Mouse (Mus musculus) stomach, postnatal 0 days (tissue): ENCODE measurements around the gene Spp1. TPM values are rescaled to one million over a fixed set of nuclear protein-coding genes. Genes with fewer than 3 reads are reported as not detected.

ENCODE experiments used
- ATAC-seq: fragments of 200-750 bp; cut with Nextera tagmentation; 2 replicates; pipeline ENCODE4 v1.8.0; 2017; ENCODE audit not compliant: low FRiP score, low TSS enrichment
- DNase-seq: peaks from one replicate; pipeline ENCODE4 v3.0.0-alpha.2; 2016; ENCODE audit warnings: low spot score
- H3K27ac ChIP-seq: fragments of 300-500 bp; sonication (generic); replicated peaks from 2 replicates; pipeline ENCODE4 v1.5.1; 2014; ENCODE audit warnings: mild to moderate bottlenecking, control low read depth
- H3K27me3 ChIP-seq: fragments of 300-500 bp; sonication (generic); 2 replicates; pipeline ENCODE4 v1.6.1; 2014; ENCODE audit warnings: low read length; ENCODE audit not compliant: control insufficient read depth, insufficient read depth
- H3K36me3 ChIP-seq: fragments of 300-500 bp; sonication (generic); 2 replicates; pipeline ENCODE4 v1.6.1; 2014; ENCODE audit warnings: low read length, mixed read lengths; ENCODE audit not compliant: control insufficient read depth, insufficient read depth
- H3K4me1 ChIP-seq: fragments of 300-500 bp; sonication (generic); replicated peaks from 2 replicates; pipeline ENCODE4 v1.6.1; 2014; ENCODE audit warnings: antibody characterized with exemption; ENCODE audit not compliant: control insufficient read depth, insufficient read depth
- H3K4me2 ChIP-seq: fragments of 300-500 bp; sonication (generic); replicated peaks from 2 replicates; pipeline ENCODE4 v1.6.1; 2014; ENCODE audit warnings: low read depth, mild to moderate bottlenecking, control low read depth, moderate library complexity
- H3K4me3 ChIP-seq: fragments of 300-500 bp; sonication (generic); 2 replicates; pipeline ENCODE4 v1.5.1; 2014; ENCODE audit warnings: low read depth, low read length, control low read depth
- H3K9ac ChIP-seq: fragments of 300-500 bp; sonication (generic); 2 replicates; pipeline ENCODE4 v1.6.1; 2014; ENCODE audit warnings: mild to moderate bottlenecking, low read length, control low read depth, mixed read lengths
- H3K9me3 ChIP-seq: fragments of 300-500 bp; sonication (generic); 2 replicates; pipeline ENCODE4 v1.6.1; 2016; ENCODE audit warnings: low read length; ENCODE audit not compliant: control insufficient read depth
- CTCF ChIP-seq: IDR thresholded peaks from 2 replicates; pipeline ENCODE4 v1.5.1; 2016; ENCODE audit warnings: antibody characterized with exemption, low read depth, mild to moderate bottlenecking, moderate library complexity
- EP300 ChIP-seq: optimal IDR thresholded peaks from 2 replicates; pipeline ENCODE3; 2016; ENCODE audit warnings: antibody characterized with exemption
- WGBS: fragments of 180-500 bp; shearing (Covaris S2); extraction: QIAGEN DNeasy Blood & Tissue Kit; methylation state at CpG from one replicate; pipeline ENCODE4 v1.1.7; 2014; 5-methylcytosine and 5-hydroxymethylcytosine counted together
- polyA plus RNA-seq: library from polyadenylated mRNA; unstranded; fragments of >200 nt; fragmentation: Nextera tagmentation; extraction: Ambion mirVana; gene quantifications from 2 replicates; pipeline ENCODE4 v1.2.1, GENCODE M21; 2015

The Spp1 gene
- polyA plus RNA-seq, 1 experiment from 2014 or later: 233 TPM

DNA sequence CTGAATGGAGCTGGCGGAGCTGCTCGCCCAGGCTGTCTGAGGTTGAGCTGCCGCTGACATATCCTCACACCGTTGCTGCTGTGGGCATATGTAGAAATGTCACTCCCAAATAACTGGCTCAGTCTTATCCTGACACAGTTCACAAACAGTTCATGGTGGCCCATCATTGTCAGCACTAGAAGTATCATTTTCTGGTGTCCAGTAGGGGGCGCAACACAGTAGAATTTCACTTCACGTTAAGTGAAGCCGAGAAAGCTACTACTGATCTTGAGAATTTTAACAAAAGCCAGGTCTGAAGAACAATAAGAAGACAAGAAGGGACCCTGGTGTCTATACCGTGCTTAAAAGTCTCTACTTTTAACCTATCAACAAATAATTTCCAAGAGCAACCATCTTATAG is 37.5 kb downstream of the Spp1 start:
- no peak for ATAC-seq
- no peak for DNase-seq
- Histone ChIP-seq H3K9me3 (no peaks in the 10 kb centered on the region), H3K4me1 (no peaks in the 10 kb centered on the region), H3K4me3 (no peak overlapping the region), H3K27me3 (no peaks in the 10 kb centered on the region), H3K27ac (no peak overlapping the region), H3K4me2 (no peak overlapping the region), H3K36me3 (peaks cover 4% of the 10 kb centered on the region; the same call in 1 of the 2 replicates), H3K9ac (no peak overlapping the region)
- WGBS: 89% methylated on average over 8 of the region's 8 CpGs
- TF ChIP-seq EP300 (no peak), CTCF (peak; percentile 54)

DNA sequence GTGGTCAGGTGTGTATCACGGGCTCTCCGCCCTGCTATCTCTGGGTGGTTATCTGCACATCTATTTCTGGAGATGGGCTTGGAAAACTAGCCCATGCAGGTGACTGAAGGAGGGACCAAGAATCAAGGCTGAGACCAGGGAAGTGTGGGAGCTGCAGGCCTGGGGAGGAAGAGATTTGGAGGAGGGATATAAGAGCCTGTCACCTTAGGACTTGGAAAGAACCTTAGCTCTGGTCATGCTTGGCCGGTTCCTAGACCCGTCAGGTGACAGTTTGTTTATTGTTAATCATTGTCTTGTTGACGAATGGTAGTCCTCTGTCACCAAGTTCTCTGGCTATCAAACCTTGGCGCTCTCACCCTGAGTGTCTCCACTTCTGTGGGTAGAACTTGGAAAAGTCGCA is 45.4 kb downstream of the Spp1 start:
- H3K4me2 ChIP-seq: no peak overlapping the region
- H3K36me3 ChIP-seq: peaks cover 22% of the 10 kb centered on the region
- no peaks in the 10 kb centered on the region for H3K4me1 ChIP-seq
- H3K9me3 ChIP-seq: no peaks in the 10 kb centered on the region
- WGBS: 65% methylated on average over 7 of the region's 7 CpGs
- ATAC-seq: no peak
- no peaks in the 10 kb centered on the region for H3K27me3 ChIP-seq
- H3K4me3 ChIP-seq: no peak overlapping the region
- TF ChIP-seq EP300 (no peak), CTCF (no peak)
- H3K27ac ChIP-seq: no peak overlapping the region
- no peak overlapping the region for H3K9ac ChIP-seq
- DNase-seq: no peak

DNA sequence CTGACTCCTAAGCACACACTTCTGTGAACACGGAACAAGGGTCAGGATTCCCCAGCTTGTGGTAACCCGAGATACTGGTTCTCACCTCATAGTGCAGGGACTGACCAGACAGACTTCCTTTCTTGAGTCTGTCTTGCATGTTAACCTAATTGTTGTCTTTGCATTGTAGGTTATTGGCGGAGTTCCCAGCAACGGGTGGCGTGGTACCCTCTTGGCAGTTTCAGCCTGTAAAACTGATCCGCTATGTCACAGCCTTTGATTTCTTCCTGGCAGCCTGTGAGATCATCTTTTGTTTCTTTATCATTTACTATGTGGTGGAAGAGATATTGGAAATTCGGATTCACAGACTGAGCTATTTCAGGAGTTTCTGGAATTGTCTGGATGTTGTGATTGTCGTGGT is 47.9 kb downstream of the Spp1 start:
- TF ChIP-seq EP300 (no peak), CTCF (no peak)
- H3K27me3 ChIP-seq: no peaks in the 10 kb centered on the region
- no peak for DNase-seq
- no peak overlapping the region for H3K4me3 ChIP-seq
- no peak for ATAC-seq
- no peaks in the 10 kb centered on the region for H3K4me1 ChIP-seq
- H3K27ac ChIP-seq: no peak overlapping the region
- H3K9ac ChIP-seq: no peak overlapping the region
- 82% methylated on average over 8 of the region's 8 CpGs for WGBS
- H3K4me2 ChIP-seq: no peak overlapping the region
- H3K36me3 ChIP-seq: peaks cover 23% of the 10 kb centered on the region
- no peaks in the 10 kb centered on the region for H3K9me3 ChIP-seq

Other genes starting within 250 kb of the Spp1 start
- 0.46 and 0.48 TPM in 2 replicates for gene Dmp1, start 232.5 kb upstream of the Spp1 start, polyA plus RNA-seq
- gene Ibsp, start 135.9 kb upstream of the Spp1 start, polyA plus RNA-seq: 0.13 and 0.21 TPM in 2 replicates
- gene Mepe, start 109.8 kb upstream of the Spp1 start, polyA plus RNA-seq: not detected in 2 replicates
- gene Pkd2, start 24.3 kb downstream of the Spp1 start, polyA plus RNA-seq: 5.5 and 6.4 TPM in 2 replicates
- gene BC005561, start 73.2 kb downstream of the Spp1 start, polyA plus RNA-seq: 4.9 and 5.8 TPM in 2 replicates